Mouse (Mus musculus): ENCODE data around the gene Exd2. TPM values are rescaled to one million over a fixed set of nuclear protein-coding genes. Genes with fewer than 3 reads are reported as not detected.

Gene Exd2
- polyA plus RNA-seq, 1 experiment from 2014 or later = 19.6 TPM

GRCm38 (mm10) chr12:80524276-80524921 lies 61.5 kb downstream of the Exd2 start:
- H3K27me3 ChIP-seq (replicated peaks) = peaks cover 51% of the 10 kb centered on the region
- no peak overlapping the region for H3K4me2 ChIP-seq
- no peak overlapping the region for H3K9ac ChIP-seq
- no peak for ATAC-seq (ENCODE audit: insufficient number of reproducible peaks, low FRiP score)
- H3K36me3 ChIP-seq = no peaks in the 10 kb centered on the region
- no peaks in the 10 kb centered on the region for H3K9me3 ChIP-seq (replicated peaks)
- H3K27ac ChIP-seq (ENCODE audit: poor library complexity, severe bottlenecking) = no peak overlapping the region
- no peak overlapping the region for H3K4me3 ChIP-seq
- peaks cover 15% of the 10 kb centered on the region for H3K4me1 ChIP-seq (replicated peaks)
- WGBS = 28% methylated on average over 12 of the region's 12 CpGs

GRCm38 (mm10) chr12:80525513-80525912 lies 62.6 kb downstream of the Exd2 start:
- 30% methylated on average over 7 of the region's 7 CpGs for WGBS
- ATAC-seq (ENCODE audit: insufficient number of reproducible peaks, low FRiP score) = no peak
- Histone ChIP-seq H3K27me3 (replicated peaks) (peaks cover 40% of the 10 kb centered on the region), H3K9ac (no peak overlapping the region), H3K36me3 (no peaks in the 10 kb centered on the region), H3K9me3 (replicated peaks) (no peaks in the 10 kb centered on the region), H3K4me1 (replicated peaks) (peaks cover 10% of the 10 kb centered on the region), H3K4me3 (no peak overlapping the region), H3K27ac (ENCODE audit: poor library complexity, severe bottlenecking) (no peak overlapping the region), H3K4me2 (no peak overlapping the region)

GRCm38 (mm10) chr12:80526511-80526910 lies 63.6 kb downstream of the Exd2 start:
- Histone ChIP-seq H3K27me3 (replicated peaks) (peaks cover 30% of the 10 kb centered on the region), H3K4me3 (no peak overlapping the region), H3K4me2 (no peak overlapping the region), H3K36me3 (no peaks in the 10 kb centered on the region), H3K9me3 (replicated peaks) (no peaks in the 10 kb centered on the region), H3K27ac (ENCODE audit: poor library complexity, severe bottlenecking) (no peak overlapping the region), H3K4me1 (replicated peaks) (peaks cover 8% of the 10 kb centered on the region), H3K9ac (no peak overlapping the region)
- no peak for ATAC-seq (ENCODE audit: insufficient number of reproducible peaks, low FRiP score)
- 65% methylated on average over 2 of the region's 2 CpGs for WGBS

GRCm38 (mm10) chr12:80527727-80528389 lies 65.0 kb downstream of the Exd2 start:
- ATAC-seq (ENCODE audit: insufficient number of reproducible peaks, low FRiP score) = no peak
- Histone ChIP-seq H3K4me1 (replicated peaks) (peaks cover 11% of the 10 kb centered on the region), H3K4me2 (no peak overlapping the region), H3K9me3 (replicated peaks) (no peaks in the 10 kb centered on the region), H3K27me3 (replicated peaks) (peaks cover 20% of the 10 kb centered on the region), H3K4me3 (no peak overlapping the region), H3K36me3 (no peaks in the 10 kb centered on the region), H3K9ac (no peak overlapping the region), H3K27ac (ENCODE audit: poor library complexity, severe bottlenecking) (no peak overlapping the region)
- WGBS = 79% methylated on average over 5 of the region's 5 CpGs

GRCm38 (mm10) chr12:80530052-80530451 lies 67.2 kb downstream of the Exd2 start:
- H3K4me1 ChIP-seq (replicated peaks) = peaks cover 11% of the 10 kb centered on the region
- no peak for ATAC-seq (ENCODE audit: insufficient number of reproducible peaks, low FRiP score)
- H3K9ac ChIP-seq = no peak overlapping the region
- 89% methylated on average over 2 of the region's 2 CpGs for WGBS
- H3K4me2 ChIP-seq = no peak overlapping the region
- peaks cover 11% of the 10 kb centered on the region for H3K27me3 ChIP-seq (replicated peaks)
- H3K36me3 ChIP-seq = no peaks in the 10 kb centered on the region
- H3K4me3 ChIP-seq = no peak overlapping the region
- H3K27ac ChIP-seq (ENCODE audit: poor library complexity, severe bottlenecking) = no peak overlapping the region
- H3K9me3 ChIP-seq (replicated peaks) = no peaks in the 10 kb centered on the region

GRCm38 (mm10) chr12:80530630-80531029 lies 67.7 kb downstream of the Exd2 start:
- Histone ChIP-seq H3K4me1 (replicated peaks) (peaks cover 11% of the 10 kb centered on the region), H3K4me2 (no peak overlapping the region), H3K27ac (ENCODE audit: poor library complexity, severe bottlenecking) (no peak overlapping the region), H3K36me3 (no peaks in the 10 kb centered on the region), H3K9ac (no peak overlapping the region), H3K9me3 (replicated peaks) (no peaks in the 10 kb centered on the region), H3K4me3 (no peak overlapping the region), H3K27me3 (replicated peaks) (peaks cover 14% of the 10 kb centered on the region)
- ATAC-seq (ENCODE audit: insufficient number of reproducible peaks, low FRiP score) = no peak
- WGBS = 64% methylated on average over 6 of the region's 6 CpGs

- Histone ChIP-seq H3K4me2 (no peak overlapping the region), H3K36me3 (no peaks in the 10 kb centered on the region), H3K4me3 (no peak overlapping the region), H3K27ac (ENCODE audit: poor library complexity, severe bottlenecking) (no peak overlapping the region), H3K4me1 (replicated peaks) (peaks cover 11% of the 10 kb centered on the region), H3K9me3 (replicated peaks) (no peaks in the 10 kb centered on the region), H3K27me3 (replicated peaks) (peaks cover 12% of the 10 kb centered on the region), H3K9ac (no peak overlapping the region)
- ATAC-seq (ENCODE audit: insufficient number of reproducible peaks, low FRiP score) = no peak
- 41% methylated on average over 10 of the region's 10 CpGs for WGBS
Measured at GRCm38 (mm10) chr12:80531585-80531984, 68.7 kb downstream of the Exd2 start.

GRCm38 (mm10) chr12:80533876-80534275 lies 71.0 kb downstream of the Exd2 start:
- Histone ChIP-seq H3K9ac (no peak overlapping the region), H3K4me1 (replicated peaks) (peaks cover 10% of the 10 kb centered on the region), H3K36me3 (no peaks in the 10 kb centered on the region), H3K4me2 (no peak overlapping the region), H3K9me3 (replicated peaks) (no peaks in the 10 kb centered on the region), H3K27me3 (replicated peaks) (peaks cover 9% of the 10 kb centered on the region), H3K4me3 (no peak overlapping the region), H3K27ac (ENCODE audit: poor library complexity, severe bottlenecking) (no peak overlapping the region)
- 64% methylated on average over 2 of the region's 2 CpGs for WGBS
- ATAC-seq (ENCODE audit: insufficient number of reproducible peaks, low FRiP score) = no peak

- WGBS = 65% methylated on average over 2 of the region's 2 CpGs
- Histone ChIP-seq H3K36me3 (no peaks in the 10 kb centered on the region), H3K9me3 (replicated peaks) (no peaks in the 10 kb centered on the region), H3K4me1 (replicated peaks) (0 out of 2 replicates have a peak, but pooled peaks cover 5% of the 10 kb centered on the region), H3K4me3 (no peak overlapping the region), H3K4me2 (no peak overlapping the region), H3K27me3 (replicated peaks) (peaks cover 5% of the 10 kb centered on the region; the same call in 1 of the 2 replicates), H3K9ac (no peak overlapping the region), H3K27ac (ENCODE audit: poor library complexity, severe bottlenecking) (no peak overlapping the region)
- ATAC-seq (ENCODE audit: insufficient number of reproducible peaks, low FRiP score) = no peak
Measured at GRCm38 (mm10) chr12:80537313-80537712, 74.4 kb downstream of the Exd2 start.

GRCm38 (mm10) chr12:80538311-80538710 lies 75.4 kb downstream of the Exd2 start:
- no peaks in the 10 kb centered on the region for H3K9me3 ChIP-seq (replicated peaks)
- H3K4me3 ChIP-seq = no peak overlapping the region
- no peaks in the 10 kb centered on the region for H3K36me3 ChIP-seq
- no peak overlapping the region for H3K9ac ChIP-seq
- H3K4me2 ChIP-seq = no peak overlapping the region
- H3K4me1 ChIP-seq (replicated peaks) = 0 out of 2 replicates have a peak, but pooled peaks cover 5% of the 10 kb centered on the region
- no peak for ATAC-seq (ENCODE audit: insufficient number of reproducible peaks, low FRiP score)
- WGBS = 59% methylated on average over 6 of the region's 6 CpGs
- no peak overlapping the region for H3K27ac ChIP-seq (ENCODE audit: poor library complexity, severe bottlenecking)
- H3K27me3 ChIP-seq (replicated peaks) = peaks cover 5% of the 10 kb centered on the region; the same call in 1 of the 2 replicates

GRCm38 (mm10) chr12:80545310-80545709 lies 82.4 kb downstream of the Exd2 start:
- H3K4me1 ChIP-seq (replicated peaks) = no peaks in the 10 kb centered on the region
- ATAC-seq (ENCODE audit: insufficient number of reproducible peaks, low FRiP score) = no peak
- no peaks in the 10 kb centered on the region for H3K36me3 ChIP-seq
- 20% methylated on average over 4 of the region's 4 CpGs for WGBS
- peaks cover 11% of the 10 kb centered on the region; the same call in 1 of the 2 replicates for H3K27me3 ChIP-seq (replicated peaks)
- H3K9ac ChIP-seq = no peak overlapping the region
- H3K4me2 ChIP-seq = no peak overlapping the region
- no peaks in the 10 kb centered on the region for H3K9me3 ChIP-seq (replicated peaks)
- H3K4me3 ChIP-seq = no peak overlapping the region
- H3K27ac ChIP-seq (ENCODE audit: poor library complexity, severe bottlenecking) = no peak overlapping the region
